Mouse (Mus musculus) activated CD4-positive, CD25-positive, alpha-beta regulatory T cell, adult 4 months (primary cell): ENCODE data around the gene Arpc5l. TPM values are rescaled to one million over a fixed set of nuclear protein-coding genes. Genes with fewer than 3 reads are reported as not detected.

Experiments used
- ATAC-seq: one replicate; pipeline ENCODE4 v1.8.0; 2017
- polyA plus RNA-seq, 2 experiments: library from polyadenylated mRNA; unstranded; fragments of 100-300 nt; shearing (Covaris generic); gene quantifications; one replicate each; pipeline ENCODE4 v1.2.1; 2017

The Arpc5l gene
- 100 to 1,000 TPM; 120 to 136 TPM for polyA plus RNA-seq

DNA sequence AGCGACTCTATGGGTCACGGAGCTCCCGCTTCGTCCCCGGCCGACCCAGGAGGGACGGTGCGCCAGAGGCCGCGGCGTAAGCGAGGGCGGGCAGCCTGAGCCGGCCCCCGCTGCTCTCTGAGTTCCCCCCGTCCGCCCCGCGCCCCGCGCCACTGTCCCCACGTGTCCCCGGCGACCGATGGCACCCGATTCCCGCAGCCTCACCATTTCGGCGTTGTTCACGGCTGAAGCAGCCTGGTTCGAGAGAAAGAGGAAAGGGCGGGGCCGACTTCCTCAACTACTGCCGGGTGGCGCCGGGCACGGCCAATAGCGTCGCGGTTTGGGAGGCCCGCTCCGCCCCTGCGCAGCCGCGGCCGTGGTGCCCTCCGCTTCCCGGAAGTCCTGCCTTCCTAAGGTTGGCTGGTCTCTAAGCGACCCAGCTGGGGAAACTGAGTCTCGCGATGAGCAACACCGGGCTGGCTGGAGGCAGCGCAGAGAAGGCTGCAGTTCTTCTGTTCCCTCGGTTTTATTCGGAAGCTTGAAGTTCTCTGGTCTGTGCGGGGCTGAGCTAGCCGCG, at the start of gene Arpc5l:
Gene Arpc5l, plus strand, starts transcription at position 469 of the 556 bp plus-strand sequence.
- peak; percentile 72 for ATAC-seq

DNA sequence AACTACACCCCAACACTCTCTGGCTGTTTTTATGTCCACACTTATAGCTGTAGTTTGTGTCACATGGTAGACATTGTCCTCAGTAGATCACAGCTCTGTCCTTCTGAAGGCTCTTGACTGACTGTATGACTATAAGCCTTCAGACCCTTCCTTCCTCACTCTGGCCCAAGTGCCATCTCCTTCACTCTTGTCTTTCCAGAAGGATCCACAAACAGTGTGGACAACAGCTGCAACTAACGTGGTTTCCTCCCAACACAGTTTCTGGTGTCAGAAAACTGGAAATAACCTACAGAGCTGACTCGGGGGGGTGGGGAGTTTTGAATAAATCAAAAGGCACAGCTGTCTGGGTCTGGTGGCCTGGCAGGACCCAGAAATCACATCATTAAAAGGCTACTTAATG, 49.1 kb upstream of the Arpc5l start:
- no peak for ATAC-seq

DNA sequence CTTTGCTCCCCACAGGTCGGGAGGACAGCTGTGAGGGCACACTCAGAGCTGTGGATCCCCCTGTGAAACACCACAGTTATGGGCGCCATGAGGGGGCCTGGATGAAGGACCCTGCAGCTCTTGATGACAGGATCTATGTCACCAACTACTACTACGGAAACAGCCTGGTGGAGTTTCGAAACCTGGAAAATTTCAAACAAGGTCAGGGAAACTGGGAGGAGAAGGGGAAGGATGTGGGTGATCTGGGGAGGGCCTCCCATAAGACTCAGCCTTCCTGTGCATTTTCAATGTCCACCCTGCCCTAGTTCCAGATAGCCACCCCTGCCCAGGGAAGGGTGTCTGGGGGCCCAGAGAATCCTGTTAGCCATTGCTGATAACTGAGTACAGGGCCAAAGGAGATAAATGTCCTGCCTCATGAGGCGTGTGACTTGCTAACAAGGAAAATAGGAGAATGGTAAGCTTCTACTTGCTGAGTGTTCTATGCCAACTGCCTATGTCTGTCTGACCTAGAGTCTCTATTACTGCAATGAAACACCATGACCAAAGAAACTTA, 47.4 kb upstream of the Arpc5l start:
- no peak for ATAC-seq

DNA sequence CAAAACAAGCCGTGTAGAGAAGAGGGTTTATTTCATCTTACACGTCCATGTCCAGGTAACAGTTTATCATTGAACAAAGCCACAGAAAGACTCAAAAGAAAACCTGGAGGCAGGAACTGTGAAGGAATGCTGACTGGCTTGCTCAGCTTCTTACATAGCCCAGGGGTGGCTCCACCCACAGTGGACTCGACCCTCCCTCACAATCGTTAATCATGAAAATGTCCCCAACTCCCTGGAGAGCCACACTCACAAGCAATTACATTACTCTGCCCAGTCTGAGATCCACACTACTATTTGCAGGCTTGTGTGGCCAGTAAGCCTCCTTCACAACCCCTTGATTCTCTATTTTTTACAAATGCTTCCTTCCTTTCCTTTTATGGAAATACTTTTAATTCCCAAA, 41.0 kb upstream of the Arpc5l start:
- no peak for ATAC-seq

DNA sequence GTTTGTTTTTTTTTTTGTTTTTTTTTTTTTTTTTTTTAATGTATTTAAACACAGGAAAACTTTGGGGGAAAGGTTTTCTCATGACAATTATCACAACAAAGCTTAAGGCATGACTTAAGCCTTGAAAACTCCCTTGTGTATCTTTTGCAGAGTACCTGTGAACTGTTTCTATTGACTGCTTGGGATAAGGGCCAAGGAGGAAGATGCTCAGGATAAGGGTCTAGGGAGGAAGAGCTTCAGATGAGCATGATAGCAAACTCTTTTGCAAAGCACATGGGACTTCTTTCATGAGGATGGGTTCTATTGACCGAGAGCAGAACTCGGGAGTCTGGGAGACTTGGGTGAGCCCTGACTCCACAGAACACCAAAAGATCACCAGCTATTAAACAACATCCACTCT, 35.5 kb upstream of the Arpc5l start:
- ATAC-seq: no peak

DNA sequence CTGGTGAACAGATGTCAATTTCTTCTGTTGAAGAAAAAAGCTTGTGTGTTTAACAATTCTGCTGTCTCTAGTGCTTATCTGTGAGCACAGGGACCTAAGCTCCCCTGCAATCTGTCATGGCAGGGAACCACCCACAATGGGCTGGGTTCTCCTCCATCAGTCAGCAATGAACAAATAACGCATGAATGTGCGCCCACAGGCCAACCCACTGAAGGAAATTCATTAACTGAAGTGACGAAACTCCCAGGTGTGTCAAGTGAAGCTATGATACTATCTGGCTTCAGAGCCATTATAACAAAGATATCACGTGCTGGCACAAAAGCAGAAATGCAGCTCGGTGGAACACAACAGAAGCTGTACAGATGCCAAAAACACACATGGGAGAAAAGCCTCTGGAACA, 35.1 kb upstream of the Arpc5l start:
- ATAC-seq: no peak

DNA sequence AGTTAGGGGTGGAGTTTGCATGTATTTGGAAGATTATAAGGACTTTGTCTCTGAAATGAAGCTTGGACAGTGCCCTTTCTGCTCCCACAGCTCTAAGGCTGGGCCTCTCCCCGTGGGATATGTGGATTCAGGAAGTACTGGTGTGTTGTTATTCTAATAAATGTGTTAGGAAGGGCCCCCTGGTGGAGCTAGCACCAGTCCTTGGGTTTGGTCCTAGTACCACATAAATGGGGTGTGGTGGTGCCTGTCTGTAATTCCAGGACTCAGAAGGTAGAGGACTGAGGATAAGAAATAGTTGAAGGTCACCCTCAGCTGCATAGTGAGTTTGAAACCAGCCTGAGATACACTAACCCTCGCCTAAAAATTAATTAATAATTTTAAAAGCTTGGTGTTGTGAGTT, 31.9 kb upstream of the Arpc5l start:
- no peak for ATAC-seq

DNA sequence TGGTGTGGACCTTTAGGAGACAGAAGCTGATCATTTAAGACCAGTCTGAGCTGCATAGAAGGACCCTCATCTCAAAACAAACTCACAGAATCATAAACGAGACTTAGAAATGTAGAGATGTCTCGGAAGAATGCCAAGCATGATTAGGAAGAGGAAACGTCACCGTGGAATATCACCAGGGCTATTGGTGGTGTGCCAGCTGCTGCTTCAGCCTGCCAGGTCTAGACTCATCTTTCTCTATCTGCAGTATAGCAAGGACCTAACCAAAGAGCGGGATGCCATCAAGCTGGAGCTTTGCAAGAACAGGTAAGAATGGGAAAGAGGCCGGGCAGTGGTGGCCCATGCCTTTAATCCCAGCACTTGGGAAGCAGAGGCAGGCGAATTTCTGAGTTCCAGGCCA, 31.4 kb upstream of the Arpc5l start:
- no peak for ATAC-seq

DNA sequence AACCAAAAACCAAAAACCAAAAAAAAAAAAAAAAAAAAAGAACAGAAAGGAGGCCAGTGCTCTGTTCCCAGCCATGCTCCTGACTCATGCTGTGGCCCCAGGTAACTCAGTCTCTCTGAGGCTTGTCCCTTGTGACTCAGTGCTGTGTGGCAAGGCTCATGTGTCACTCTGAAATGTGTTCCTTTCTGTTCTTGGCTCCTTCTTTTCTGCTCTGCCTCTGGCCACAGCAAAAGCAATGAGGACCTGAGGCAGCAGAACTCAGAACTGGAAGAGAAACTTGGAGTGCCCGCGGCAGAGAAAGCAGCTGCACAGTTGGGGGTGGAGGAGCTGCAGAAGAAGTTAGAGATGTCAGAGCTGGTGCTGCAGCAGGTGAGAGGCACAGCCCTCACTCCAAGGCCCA, 31.0 kb upstream of the Arpc5l start:
- no peak for ATAC-seq

DNA sequence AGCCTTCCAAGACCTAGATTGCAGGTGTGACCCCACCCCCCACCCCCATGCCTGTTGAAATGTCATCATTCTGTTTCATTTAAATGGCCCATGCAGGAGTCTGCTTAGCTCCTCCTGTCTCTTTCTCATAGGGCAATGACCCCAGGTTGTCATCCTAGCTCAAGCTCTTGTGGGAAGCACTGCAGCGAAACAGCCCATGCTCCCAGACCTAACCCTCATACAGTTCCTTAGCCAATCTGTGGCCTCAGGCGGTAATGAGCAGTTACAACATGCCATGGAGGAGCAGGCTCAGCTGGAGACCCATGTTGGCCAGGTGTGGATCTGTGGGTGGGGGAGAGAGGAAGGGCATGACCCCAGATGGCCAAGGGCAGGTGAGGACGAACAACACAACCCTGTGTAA, 30.0 kb upstream of the Arpc5l start:
- no peak for ATAC-seq

DNA sequence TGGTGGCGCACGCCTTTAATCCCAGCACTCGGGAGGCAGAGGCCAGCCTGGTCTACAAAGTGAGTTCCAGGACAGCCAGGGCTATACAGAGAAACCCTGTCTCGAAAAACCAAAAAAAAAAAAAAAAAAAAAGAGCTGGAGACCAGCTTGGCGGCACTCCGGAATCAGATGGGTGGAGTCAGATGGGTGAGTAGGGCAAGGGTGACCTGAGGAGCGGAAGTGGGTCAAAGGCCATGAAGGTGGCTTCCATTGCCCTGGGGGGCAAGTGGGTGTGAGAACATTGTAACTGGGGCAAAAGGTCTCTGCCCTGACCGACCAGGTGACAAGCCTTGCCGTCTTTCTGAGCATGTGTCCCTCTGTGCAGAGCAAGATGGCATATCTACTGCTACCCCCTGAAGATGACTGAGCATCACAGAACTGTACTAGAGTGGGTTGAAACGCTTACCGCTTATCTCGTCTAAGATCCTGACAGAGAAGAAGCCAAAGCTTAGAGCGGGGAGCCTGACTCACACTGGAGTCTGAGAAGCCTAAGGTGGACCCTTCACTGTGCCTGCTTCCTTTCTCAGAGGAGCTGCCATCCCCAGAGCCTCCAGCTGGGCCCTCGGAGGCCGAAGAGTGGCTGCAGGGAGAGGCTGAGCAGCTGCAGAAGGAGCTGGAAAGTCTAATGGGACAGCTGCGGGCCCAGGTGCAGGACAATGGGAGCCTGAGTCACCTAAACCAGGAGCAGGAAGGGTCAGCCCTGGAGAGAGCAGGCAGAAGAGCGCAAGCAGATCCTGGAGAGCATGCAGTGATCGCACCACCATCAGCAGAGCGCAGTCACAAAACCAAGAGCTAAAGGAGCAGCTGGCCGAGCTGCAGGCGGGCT, 29.0 kb upstream of the Arpc5l start:
- ATAC-seq: no peak

DNA sequence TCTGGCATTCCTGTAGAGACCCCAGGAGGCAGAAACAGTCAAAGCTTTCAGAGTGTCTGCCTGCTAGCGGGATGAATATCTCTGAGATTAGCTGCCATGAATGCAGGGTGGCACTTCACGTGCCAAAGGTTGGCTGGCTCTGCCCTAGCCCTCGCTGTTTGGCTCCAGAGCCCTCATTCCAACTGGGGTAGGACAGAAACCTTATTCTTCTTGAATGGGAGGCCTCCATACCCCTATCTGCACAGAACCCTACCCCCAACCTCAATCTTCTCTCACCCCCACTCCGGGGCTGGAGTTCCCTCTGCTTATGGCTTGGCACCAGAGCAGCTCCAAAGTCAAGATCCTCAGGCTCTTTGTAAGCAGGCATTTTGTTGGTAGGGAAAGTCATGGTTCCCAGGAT, 27.3 kb upstream of the Arpc5l start:
- ATAC-seq: no peak

DNA sequence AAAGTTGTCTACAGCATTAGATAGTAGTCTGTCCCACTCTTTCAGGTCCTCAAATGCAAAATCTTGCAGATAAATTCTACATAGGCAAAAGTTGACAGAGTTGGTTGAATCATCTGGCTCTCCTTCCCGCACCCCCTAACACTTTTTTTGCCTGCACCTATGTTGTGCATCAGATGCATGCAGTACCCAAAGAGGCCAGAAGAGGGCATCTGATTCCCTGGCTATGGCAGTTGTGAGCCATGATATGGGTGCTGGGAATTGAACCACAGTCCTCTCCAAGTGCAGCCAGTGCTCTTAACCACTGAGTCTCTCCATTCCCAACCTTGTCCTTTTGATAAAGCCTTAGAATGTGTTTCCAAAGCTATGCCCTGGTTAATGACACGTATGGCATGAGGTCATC, 21.7 kb upstream of the Arpc5l start:
- ATAC-seq: no peak

DNA sequence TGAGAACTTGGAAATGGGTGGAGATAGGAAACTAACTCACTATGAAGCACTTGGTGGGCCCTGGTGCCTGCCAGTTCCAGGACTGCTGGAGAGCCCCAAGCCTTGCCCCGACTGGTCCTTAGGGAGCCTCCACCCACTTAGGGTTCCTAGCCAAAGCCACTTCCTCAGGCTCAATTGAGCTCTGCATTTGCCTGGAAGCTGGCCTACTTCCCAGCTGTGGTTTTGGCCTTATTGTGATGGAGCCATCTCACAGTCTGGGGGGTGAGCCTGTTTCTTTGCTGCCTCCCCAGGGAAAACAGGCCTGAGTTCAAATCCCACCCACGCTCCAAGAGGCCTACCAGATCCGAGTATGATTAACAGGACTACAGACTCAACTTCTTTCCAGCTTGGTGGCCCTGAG, 18.6 kb upstream of the Arpc5l start:
- ATAC-seq: no peak

DNA sequence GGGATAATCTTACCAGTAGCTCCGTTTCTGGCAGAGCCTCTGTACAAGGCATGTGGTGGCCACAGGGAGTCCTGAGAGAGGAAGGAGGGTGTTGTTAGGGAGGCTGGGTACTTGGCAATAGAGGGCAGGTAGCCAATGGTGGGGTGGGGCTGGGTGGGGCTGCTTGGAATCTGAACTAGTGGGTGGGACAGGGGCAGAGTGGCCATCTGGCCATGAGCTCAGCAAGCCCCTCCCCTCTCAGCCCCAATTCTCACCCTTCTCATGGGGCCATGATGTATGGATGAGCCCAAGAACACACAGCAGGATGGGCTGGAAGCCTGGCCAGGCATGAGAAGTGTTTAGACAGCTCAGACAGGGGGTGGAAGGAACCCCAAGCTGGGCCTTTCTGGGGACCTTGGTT, 17.8 kb upstream of the Arpc5l start:
- ATAC-seq: no peak

DNA sequence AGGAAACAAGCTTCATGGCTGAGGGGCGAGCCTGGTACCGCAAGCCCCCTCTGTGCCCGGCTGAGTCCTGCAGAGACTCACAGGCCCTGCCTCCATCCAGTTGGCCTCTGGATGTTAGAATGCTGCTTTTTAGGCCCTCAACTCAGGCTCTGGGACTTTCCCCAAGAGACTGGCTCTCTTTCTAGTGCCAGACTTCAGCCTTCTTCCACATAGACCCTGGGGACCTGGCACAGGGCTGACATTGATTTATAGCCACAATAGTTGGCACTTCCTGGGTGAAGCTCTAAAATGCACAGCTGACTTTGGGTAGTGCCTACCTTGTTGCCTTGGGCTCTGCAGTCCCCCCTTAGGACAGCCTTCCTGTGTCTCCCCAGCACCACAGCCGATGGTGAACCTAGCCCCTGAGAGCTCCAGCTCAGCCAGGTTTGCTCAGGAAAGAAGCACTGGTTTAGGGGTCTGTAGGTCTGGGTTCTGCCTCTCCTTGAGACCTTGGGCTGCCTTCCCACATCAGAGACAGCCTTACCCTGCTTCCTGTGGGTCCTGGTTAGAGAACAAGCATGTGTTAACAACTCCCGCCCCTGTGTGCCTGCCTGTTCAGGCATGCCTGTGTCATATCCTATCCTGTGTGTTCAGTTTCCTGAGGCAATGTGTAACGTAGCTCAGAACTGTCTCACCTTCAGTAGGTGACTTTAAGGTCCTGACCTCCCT, 17.2 kb upstream of the Arpc5l start:
- ATAC-seq: peak; percentile 49

DNA sequence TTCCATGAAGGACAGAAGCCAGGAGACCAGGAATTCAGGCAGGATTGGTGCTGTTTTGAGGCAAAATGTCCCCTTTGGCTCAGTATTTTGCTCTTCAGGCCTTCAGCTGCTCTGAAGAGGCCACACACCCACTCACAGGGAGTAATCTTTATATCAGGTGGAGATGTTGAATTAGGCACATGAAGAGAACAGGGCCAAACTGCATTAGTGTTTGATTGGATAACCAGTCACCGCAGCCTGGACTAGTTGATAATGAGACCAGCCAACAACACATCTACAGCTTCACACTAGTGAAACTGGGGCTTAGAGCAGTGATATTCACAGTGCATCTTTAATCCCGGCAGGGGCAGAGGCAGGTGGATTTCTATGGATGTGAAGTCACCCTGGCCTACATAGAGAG, 16.2 kb upstream of the Arpc5l start:
- no peak for ATAC-seq

DNA sequence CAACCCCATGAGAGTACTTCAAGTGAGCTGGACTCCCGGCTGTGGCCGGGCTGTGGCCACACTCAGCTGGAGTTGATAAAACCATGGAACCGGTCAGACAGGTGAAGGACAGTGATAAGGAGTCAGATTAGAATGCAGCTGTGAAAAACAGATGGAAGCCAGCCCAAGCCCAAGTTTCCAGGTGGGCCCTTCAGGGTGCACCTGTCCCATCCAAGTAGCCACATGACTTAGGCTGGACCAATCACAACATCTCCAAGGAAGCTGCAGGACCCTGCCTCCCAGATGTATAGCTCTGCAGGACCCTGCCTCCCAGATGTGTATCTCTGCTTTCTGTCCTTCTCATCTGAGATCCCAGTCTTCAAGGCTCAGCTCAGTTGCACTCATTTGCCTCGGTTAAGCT, 13.1 kb upstream of the Arpc5l start:
- ATAC-seq: no peak

DNA sequence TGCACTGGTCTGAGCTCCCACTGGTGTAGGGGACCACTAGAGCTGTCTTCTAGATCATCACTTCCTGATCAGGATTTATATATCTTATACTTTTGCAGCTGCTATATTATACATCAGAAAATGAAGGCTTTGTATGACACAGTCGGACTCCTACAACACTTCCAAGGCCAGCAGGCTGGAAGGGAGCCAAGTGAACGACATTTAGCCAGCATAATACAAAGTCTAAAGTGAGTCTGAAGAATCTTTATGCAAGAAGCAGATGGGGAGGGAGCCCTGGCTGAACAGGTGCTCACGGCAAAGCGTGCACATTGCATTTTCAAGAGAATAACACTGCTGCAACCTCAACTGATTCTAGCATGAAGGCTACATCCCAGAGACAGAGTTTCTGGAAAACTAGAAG, 12.7 kb upstream of the Arpc5l start:
- ATAC-seq: no peak

DNA sequence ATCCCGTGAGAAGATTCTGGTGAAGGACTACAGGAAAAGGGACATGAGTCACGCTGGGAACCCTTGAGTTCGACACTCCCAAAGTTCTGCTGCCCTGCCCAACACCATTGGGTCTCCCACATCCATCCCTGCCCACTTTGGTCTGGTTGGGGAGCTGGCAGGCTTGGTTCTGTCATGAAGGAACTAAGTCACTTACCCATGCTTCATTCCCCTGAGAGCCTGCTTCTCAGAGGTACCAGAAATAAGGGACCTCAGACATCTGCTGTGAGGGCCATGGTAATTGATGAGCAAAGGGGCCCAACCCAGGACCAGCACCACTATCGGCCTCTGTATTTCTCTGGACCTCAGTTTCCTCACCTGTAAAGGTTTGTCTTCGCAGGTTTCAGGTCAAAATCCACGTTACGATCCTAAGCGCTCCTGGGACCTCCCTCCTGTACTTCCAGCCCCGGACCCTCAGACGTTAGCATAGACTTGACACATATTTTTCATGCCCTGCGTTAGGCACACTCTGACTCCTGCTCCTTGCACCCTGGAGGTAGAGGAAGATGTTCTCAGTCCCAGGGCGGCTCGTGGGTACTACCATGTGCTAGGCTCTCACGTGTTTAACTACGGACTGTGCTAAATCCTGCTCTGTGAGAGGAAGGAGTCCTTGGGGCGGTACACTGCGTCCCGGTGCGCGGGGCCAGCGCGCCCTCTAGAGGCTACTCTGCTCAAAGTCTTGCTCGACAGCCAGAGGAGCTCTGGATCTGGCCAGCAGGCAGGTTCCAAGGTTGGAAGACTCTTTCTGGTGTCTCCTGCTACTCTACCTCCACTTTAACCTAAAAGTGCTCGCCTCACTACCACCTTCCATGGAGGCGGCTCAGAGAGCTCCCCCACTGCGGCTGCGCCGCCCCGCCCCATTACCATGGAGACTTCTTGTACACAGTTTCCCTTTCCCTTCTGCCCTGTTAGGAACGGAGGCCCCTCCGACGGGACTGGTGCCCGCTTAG, 7.5 kb upstream of the Arpc5l start, which contains the start of gene Wdr38:
Gene Wdr38, plus strand, starts transcription at position 91 of the 989 bp plus-strand sequence.
- ATAC-seq: peak; percentile 97

DNA sequence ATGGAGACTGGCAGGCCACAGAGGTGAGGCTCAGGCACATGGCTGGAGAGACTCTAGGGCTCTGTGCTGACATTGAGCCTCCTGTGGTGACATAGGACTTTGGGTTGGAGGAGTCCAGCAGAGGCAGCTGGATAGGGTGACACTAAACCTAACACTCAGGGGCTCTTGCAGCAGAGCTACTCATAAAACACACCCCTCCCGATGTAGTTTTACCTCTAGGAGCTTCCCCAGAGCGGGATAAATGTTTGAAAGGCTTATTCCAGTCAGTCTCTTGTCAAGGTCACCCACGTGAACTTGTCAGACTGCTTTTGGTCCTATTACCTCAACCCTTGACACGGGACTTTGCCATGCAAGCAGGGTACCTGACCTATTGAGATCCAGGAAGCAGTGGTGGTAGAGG, 5.8 kb upstream of the Arpc5l start:
- ATAC-seq: no peak

DNA sequence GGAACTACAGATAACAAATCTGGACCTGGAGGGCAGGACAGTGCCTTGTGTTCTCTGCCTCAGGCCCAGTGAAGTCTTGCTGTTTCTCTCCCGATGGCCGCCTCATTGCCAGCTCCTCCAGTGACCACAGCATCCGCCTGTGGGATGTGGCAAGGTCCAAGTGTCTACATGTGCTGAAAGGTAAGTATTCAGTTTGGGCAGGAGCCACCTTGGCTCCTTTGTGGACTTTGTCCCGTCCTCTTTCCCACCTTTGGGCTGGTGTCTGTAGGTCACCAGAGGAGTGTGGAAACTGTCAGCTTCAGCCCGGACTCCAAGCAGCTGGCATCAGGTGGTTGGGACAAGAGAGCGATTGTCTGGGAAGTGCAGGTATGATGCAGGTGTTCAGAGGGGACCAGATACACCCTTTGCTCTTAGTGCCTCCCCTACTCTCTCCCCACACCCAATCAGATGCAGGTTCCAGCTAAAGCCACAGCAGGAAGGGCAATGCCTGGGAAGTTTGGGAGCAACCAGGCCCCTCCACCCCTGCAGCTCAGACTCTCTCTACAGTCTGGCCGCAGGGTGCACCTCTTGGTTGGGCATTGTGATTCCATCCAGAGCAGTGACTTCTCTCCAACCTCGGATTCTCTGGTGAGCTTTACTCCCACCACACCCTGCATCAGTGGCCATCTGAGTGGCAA, 5.1 kb upstream of the Arpc5l start:
- ATAC-seq: no peak
